Mouse (Mus musculus) ES-E14 (cell line): ENCODE data around the gene Lgals2.

Source experiments
- CHD2 ChIP-seq: IDR thresholded peaks from 2 replicates; pipeline ENCODE4 v1.6.1; 2014; ENCODE audit warnings: mild to moderate bottlenecking, low read depth, low read length, inconsistent platforms
- MAFK ChIP-seq: IDR thresholded peaks from 2 replicates; pipeline ENCODE4 v1.6.1; 2014; ENCODE audit warnings: mild to moderate bottlenecking, low read depth, low read length, inconsistent platforms; ENCODE audit not compliant: insufficient read depth

DNA sequence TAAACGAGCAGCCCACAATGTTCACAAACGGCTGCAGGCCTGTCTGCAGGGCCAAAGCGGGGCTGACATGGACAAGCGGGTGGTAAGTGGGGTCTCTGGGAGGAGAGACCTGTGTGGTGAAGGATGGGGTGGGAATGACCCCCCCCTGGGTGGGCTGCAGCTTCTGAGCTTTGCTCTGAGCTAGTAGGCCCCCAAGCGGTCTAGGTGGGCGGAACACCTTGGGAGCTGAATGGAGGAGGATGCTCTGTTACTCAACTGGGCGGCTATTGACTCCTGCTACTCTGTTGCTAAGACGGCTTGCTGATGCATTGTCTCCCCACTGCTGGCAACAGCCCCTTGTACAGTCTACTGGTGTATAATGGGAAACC, 46.1 kb upstream of the Lgals2 start:
- no peak for TF ChIP-seq MAFK
- TF ChIP-seq CHD2 = no peak
